Mouse (Mus musculus): Measurements from ENCODE around the gene Vangl1. TPM values are rescaled to one million over a fixed set of nuclear protein-coding genes. Genes with fewer than 3 reads are reported as not detected.
"Not testable (repeated sequence)": the region's sequence is repeated elsewhere in the genome, so short reads cannot be mapped to it uniquely, and the experiment has no call there.

The Vangl1 gene
- polyA plus RNA-seq, 1 experiment from 2014 or later, result 9.0 TPM

DNA sequence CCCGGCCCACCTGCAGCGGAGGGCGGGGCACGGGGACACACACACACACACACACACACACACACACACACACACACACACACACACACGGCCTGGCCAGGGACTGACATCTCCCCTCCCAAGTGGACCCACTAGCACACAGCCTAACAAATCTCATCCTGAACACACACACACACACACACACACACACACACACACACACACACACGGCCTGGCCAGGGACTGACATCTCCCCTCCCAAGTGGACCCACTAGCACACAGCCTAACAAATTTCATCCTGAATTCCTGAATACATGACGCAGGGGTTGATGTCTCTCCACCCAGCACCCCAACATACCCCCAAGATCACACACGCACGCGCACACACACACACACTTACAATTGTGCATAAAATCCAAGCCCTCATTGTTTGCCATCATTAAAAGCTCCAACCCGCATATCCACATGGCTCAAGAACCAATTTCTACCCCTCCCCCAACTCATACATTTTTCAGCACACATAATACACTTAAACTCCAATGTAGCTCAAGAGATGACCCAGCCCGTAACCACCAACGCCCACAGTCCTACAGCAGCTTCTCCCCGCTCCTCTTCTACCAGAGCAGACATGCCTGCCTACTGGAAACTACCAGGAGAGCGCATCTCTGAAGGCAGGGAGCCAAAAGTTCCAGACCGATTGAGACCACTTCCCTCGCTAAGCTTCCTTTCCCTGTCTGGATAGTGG lies 403 bp upstream of the Vangl1 start:
- H3K4me1 ChIP-seq (replicated peaks; ENCODE audit: control insufficient read depth, insufficient read depth, low read length), result peaks cover 23% of the 10 kb centered on the region
- peak overlapping the region; percentile 100 for H3K4me2 ChIP-seq (replicated peaks)
- H3K27ac ChIP-seq, result peak overlapping the region; percentile 7
- peak; percentile 28 for ATAC-seq (ENCODE audit: low FRiP score)
- DNase-seq (ENCODE audit: low spot score); H3K36me3 ChIP-seq (replicated peaks; ENCODE audit: control insufficient read depth, insufficient read depth); H3K9me3 ChIP-seq (ENCODE audit: control insufficient read depth, low read length): not testable (repeated sequence)
- peaks cover 38% of the 10 kb centered on the region for H3K27me3 ChIP-seq (ENCODE audit: control insufficient read depth, insufficient read depth, low read length)
- 8% methylated on average over 12 of the region's 17 CpGs for WGBS
- peak overlapping the region; percentile 72 for H3K4me3 ChIP-seq (replicated peaks; ENCODE audit: low read length)
- H3K9ac ChIP-seq, result peak overlapping the region; percentile 72

DNA sequence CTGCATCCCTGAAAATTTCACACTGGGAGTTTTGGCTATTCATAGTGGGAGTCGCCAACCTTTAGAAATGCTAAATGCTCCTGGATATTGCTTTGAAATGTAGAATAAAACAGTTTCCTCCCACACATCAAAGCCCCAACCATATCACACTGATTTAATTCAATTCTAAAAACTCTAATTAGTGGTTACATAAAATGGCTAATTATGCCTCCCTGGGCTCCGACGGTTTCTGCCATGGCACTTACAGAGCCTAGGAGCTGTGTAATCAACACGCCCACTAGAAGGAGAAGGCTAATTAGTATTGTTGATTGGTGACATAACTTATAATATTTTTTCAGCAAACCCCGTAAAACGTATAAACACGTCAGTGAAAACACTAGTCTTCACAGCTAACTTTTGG lies 1.4 kb downstream of the Vangl1 start:
- Histone ChIP-seq H3K27ac (no peak overlapping the region), H3K4me1 (replicated peaks; ENCODE audit: control insufficient read depth, insufficient read depth, low read length) (peaks cover 23% of the 10 kb centered on the region), H3K27me3 (ENCODE audit: control insufficient read depth, insufficient read depth, low read length) (peaks cover 42% of the 10 kb centered on the region), H3K9ac (peak overlapping the region; percentile 72; the same call in 1 of the 2 replicates), H3K9me3 (ENCODE audit: control insufficient read depth, low read length) (no peaks in the 10 kb centered on the region), H3K36me3 (replicated peaks; ENCODE audit: control insufficient read depth, insufficient read depth) (no peaks in the 10 kb centered on the region), H3K4me2 (replicated peaks) (peak overlapping the region; percentile 100), H3K4me3 (replicated peaks; ENCODE audit: low read length) (peak overlapping the region; percentile 72)
- DNase-seq (ENCODE audit: low spot score) (no peak), ATAC-seq (ENCODE audit: low FRiP score) (no peak)
- WGBS, result 2% methylated on average over 7 of the region's 7 CpGs

DNA sequence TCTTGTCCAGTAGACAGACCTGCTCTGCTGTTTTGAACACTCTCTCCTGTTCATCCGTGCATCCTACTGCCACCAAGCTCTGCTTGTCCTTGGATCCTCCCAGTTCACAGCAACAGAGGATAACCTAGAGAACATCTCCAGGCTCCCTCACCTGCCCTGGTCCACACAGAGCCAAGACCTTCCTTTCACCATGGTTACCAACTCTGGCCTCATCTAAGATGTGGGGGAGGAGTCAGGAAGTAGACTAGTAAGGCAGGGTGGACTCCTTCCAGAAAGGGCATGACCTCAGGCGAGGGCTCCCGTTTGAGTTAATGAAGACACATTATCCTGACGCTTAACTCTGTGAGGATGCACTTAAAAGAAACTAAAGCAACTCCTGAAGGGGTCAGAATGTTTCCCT lies 4.5 kb downstream of the Vangl1 start:
- no peak for DNase-seq (ENCODE audit: low spot score)
- H3K9me3 ChIP-seq (ENCODE audit: control insufficient read depth, low read length), result no peaks in the 10 kb centered on the region
- 30% methylated on average over 4 of the region's 4 CpGs for WGBS
- H3K36me3 ChIP-seq (replicated peaks; ENCODE audit: control insufficient read depth, insufficient read depth), result no peaks in the 10 kb centered on the region
- peaks cover 25% of the 10 kb centered on the region for H3K4me1 ChIP-seq (replicated peaks; ENCODE audit: control insufficient read depth, insufficient read depth, low read length)
- no peak overlapping the region for H3K4me3 ChIP-seq (replicated peaks; ENCODE audit: low read length)
- ATAC-seq (ENCODE audit: low FRiP score), result no peak
- no peak overlapping the region for H3K27ac ChIP-seq
- H3K27me3 ChIP-seq (ENCODE audit: control insufficient read depth, insufficient read depth, low read length), result peaks cover 37% of the 10 kb centered on the region
- no peak overlapping the region for H3K9ac ChIP-seq
- no peak overlapping the region for H3K4me2 ChIP-seq (replicated peaks)

DNA sequence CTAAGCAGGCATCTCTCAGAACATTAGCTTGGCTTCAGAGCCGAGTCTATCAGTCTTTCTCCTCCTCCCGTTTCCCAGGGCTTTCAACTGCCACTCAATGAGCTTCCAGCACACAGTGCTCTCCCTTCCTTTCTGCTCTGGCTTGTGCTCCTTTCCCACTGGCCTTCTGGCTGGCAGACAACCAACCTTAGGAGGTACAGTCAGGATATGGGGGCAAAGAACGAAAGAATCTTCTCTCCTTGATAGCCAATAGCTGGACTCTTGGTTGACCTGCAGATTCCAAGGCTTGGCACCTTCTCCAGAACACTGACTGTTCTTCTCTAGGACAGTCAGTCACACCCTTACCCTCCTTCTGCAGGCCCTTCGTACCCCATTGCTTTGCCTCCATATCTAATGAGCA lies 5.3 kb downstream of the Vangl1 start:
- H3K4me3 ChIP-seq (replicated peaks; ENCODE audit: low read length), result no peak overlapping the region
- no peaks in the 10 kb centered on the region for H3K9me3 ChIP-seq (ENCODE audit: control insufficient read depth, low read length)
- no peak overlapping the region for H3K4me2 ChIP-seq (replicated peaks)
- no peaks in the 10 kb centered on the region for H3K36me3 ChIP-seq (replicated peaks; ENCODE audit: control insufficient read depth, insufficient read depth)
- WGBS, result 55% methylated on average over 4 of the region's 4 CpGs
- no peak for DNase-seq (ENCODE audit: low spot score)
- H3K4me1 ChIP-seq (replicated peaks; ENCODE audit: control insufficient read depth, insufficient read depth, low read length), result peaks cover 28% of the 10 kb centered on the region
- peaks cover 37% of the 10 kb centered on the region for H3K27me3 ChIP-seq (ENCODE audit: control insufficient read depth, insufficient read depth, low read length)
- H3K27ac ChIP-seq, result no peak overlapping the region
- no peak for ATAC-seq (ENCODE audit: low FRiP score)
- H3K9ac ChIP-seq, result no peak overlapping the region

DNA sequence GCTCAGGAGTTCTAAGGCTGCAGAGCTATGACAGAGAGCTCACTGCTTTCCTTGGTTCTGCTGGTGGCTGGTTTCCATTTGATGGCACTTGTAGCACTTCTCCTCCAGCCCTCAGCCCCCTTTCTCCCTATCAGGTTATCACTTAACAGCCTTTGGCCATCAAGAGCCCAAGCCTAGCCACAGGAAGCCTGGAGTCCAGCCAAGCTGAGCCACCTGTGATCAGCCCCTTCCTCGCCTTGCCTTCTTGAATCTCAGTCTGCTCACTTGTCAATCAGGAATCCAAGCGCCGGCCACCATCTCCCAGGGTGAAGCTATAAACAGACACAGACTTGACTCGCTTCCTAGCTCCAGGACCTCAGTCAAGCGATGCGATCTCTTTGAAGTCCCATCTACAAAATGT lies 6.0 kb downstream of the Vangl1 start:
- Histone ChIP-seq H3K9ac (no peak overlapping the region), H3K36me3 (replicated peaks; ENCODE audit: control insufficient read depth, insufficient read depth) (no peaks in the 10 kb centered on the region), H3K4me3 (replicated peaks; ENCODE audit: low read length) (no peak overlapping the region), H3K27ac (no peak overlapping the region), H3K27me3 (ENCODE audit: control insufficient read depth, insufficient read depth, low read length) (peaks cover 30% of the 10 kb centered on the region), H3K9me3 (ENCODE audit: control insufficient read depth, low read length) (no peaks in the 10 kb centered on the region), H3K4me1 (replicated peaks; ENCODE audit: control insufficient read depth, insufficient read depth, low read length) (peaks cover 28% of the 10 kb centered on the region), H3K4me2 (replicated peaks) (no peak overlapping the region)
- 49% methylated on average over 6 of the region's 6 CpGs for WGBS
- ATAC-seq (ENCODE audit: low FRiP score) (no peak), DNase-seq (ENCODE audit: low spot score) (no peak)

DNA sequence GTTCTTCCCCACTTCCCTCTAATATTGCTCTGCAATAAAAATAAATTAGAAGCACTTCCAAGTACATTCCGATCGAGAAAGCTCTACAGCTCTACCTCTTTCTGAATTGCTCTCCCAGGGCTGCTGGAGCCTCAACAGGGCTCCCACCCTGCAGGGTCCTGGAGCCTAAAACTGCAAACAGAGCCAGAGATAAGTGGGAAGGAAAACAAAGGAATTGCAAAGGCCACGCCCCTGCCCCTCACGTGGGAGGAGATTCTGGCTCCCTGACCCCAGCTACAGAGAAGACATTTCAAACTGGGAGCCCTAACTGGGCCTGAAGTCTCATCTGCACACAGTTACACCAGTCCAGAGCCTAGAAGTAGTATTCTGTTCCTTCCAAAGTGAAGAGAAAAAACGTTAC lies 6.7 kb downstream of the Vangl1 start:
- WGBS, result 16% methylated on average over 5 of the region's 5 CpGs
- no peak overlapping the region for H3K9ac ChIP-seq

DNA sequence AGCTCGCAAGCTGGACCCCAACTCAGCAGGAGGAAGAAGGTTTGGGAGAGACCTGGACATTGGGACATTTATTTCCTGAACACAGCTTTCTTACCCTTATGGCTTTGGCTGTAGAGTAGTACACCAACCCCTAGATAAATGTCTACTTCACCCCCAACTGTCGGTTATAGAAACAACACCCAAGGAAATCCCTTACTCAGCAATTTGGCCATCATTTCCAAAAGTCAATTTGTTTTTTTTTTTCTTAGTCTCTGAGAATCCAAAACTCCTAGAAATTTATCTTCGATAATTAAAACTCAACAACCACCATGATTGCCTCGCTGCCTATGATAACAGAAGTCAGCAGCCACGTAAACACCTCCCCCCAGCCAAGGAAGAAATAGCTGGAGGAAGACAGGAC lies 7.3 kb downstream of the Vangl1 start:
- 85% methylated on average over 5 of the region's 5 CpGs for WGBS
- peaks cover 18% of the 10 kb centered on the region for H3K27me3 ChIP-seq (ENCODE audit: control insufficient read depth, insufficient read depth, low read length)
- peaks cover 30% of the 10 kb centered on the region for H3K4me1 ChIP-seq (replicated peaks; ENCODE audit: control insufficient read depth, insufficient read depth, low read length)

More for the DNA sequence above, 6.7 kb downstream of the Vangl1 start:
- H3K36me3 ChIP-seq (replicated peaks; ENCODE audit: control insufficient read depth, insufficient read depth), result no peaks in the 10 kb centered on the region
- no peaks in the 10 kb centered on the region for H3K9me3 ChIP-seq (ENCODE audit: control insufficient read depth, low read length)
- ATAC-seq (ENCODE audit: low FRiP score) (no peak), DNase-seq (ENCODE audit: low spot score) (no peak)
- H3K4me2 ChIP-seq (replicated peaks), result no peak overlapping the region
- no peak overlapping the region for H3K27ac ChIP-seq
- peaks cover 23% of the 10 kb centered on the region for H3K27me3 ChIP-seq (ENCODE audit: control insufficient read depth, insufficient read depth, low read length)
- no peak overlapping the region for H3K4me3 ChIP-seq (replicated peaks; ENCODE audit: low read length)
- peaks cover 28% of the 10 kb centered on the region for H3K4me1 ChIP-seq (replicated peaks; ENCODE audit: control insufficient read depth, insufficient read depth, low read length)

DNA sequence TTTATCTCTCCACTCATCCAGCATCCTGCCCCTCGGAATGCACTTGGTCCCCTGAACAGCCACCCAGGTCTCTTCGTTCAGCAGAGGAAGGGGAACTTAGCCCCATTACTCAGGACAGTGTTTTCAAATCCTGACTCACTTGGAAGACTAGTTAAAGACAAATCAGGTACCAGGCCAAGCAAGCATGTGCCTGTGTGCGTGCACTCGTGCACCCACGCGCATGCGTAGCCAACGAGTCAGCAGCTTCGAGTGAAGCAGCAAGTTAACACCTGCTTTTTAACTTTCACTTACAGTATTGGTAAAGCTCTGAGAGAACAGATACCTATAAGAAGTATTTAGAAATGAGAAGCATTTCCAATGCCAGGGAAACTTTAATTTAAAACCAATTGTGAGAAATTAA lies 8.3 kb downstream of the Vangl1 start:
- H3K9ac ChIP-seq, result no peak overlapping the region
- 81% methylated on average over 9 of the region's 9 CpGs for WGBS
- peaks cover 30% of the 10 kb centered on the region for H3K4me1 ChIP-seq (replicated peaks; ENCODE audit: control insufficient read depth, insufficient read depth, low read length)
- no peak overlapping the region for H3K27ac ChIP-seq
- H3K9me3 ChIP-seq (ENCODE audit: control insufficient read depth, low read length), result no peaks in the 10 kb centered on the region
- H3K27me3 ChIP-seq (ENCODE audit: control insufficient read depth, insufficient read depth, low read length), result peaks cover 13% of the 10 kb centered on the region
- no peak for ATAC-seq (ENCODE audit: low FRiP score)
- no peak overlapping the region for H3K4me2 ChIP-seq (replicated peaks)
- H3K36me3 ChIP-seq (replicated peaks; ENCODE audit: control insufficient read depth, insufficient read depth), result no peaks in the 10 kb centered on the region
- no peak for DNase-seq (ENCODE audit: low spot score)
- no peak overlapping the region for H3K4me3 ChIP-seq (replicated peaks; ENCODE audit: low read length)

More for the DNA sequence above, 7.3 kb downstream of the Vangl1 start:
- Histone ChIP-seq H3K9ac (no peak overlapping the region), H3K36me3 (replicated peaks; ENCODE audit: control insufficient read depth, insufficient read depth) (no peaks in the 10 kb centered on the region), H3K4me3 (replicated peaks; ENCODE audit: low read length) (no peak overlapping the region), H3K4me2 (replicated peaks) (no peak overlapping the region), H3K9me3 (ENCODE audit: control insufficient read depth, low read length) (no peaks in the 10 kb centered on the region), H3K27ac (no peak overlapping the region)
- ATAC-seq (ENCODE audit: low FRiP score) (no peak), DNase-seq (ENCODE audit: low spot score) (no peak)

DNA sequence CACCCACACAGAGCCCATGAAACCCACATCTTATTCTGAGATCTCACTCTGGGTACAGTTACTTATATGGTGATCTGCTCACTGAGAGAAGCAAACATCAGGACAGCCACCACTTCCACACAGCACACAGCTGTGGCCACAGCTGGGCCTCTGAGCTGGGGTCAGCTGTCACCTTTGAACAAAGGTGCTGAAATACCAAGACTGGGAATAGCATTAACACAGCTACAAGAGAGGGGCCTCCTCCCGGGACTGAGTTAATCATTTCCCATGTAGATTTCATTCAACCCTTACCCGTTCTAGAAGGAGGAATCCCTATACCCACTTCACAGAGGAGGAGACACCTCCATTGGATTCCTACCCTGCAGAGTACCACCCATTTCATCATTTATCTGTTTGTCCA lies 8.7 kb downstream of the Vangl1 start:
- H3K27me3 ChIP-seq (ENCODE audit: control insufficient read depth, insufficient read depth, low read length), result peaks cover 13% of the 10 kb centered on the region; the same call in 1 of the 2 replicates
- no peak for ATAC-seq (ENCODE audit: low FRiP score)

More for the DNA sequence above, 8.7 kb downstream of the Vangl1 start:
- Histone ChIP-seq H3K9me3 (ENCODE audit: control insufficient read depth, low read length) (no peaks in the 10 kb centered on the region), H3K4me1 (replicated peaks; ENCODE audit: control insufficient read depth, insufficient read depth, low read length) (peaks cover 30% of the 10 kb centered on the region), H3K27ac (no peak overlapping the region), H3K4me2 (replicated peaks) (no peak overlapping the region), H3K4me3 (replicated peaks; ENCODE audit: low read length) (no peak overlapping the region), H3K9ac (no peak overlapping the region), H3K36me3 (replicated peaks; ENCODE audit: control insufficient read depth, insufficient read depth) (no peaks in the 10 kb centered on the region)
- WGBS, result 48% methylated on average over 2 of the region's 2 CpGs
- DNase-seq (ENCODE audit: low spot score), result no peak
